Mouse (Mus musculus) cortical plate, adult 2 months (tissue): ENCODE measurements around the gene Chst2.

Source experiments
- CTCF ChIP-seq: fragments of 200-500 bp; IDR thresholded peaks from 2 replicates; pipeline ENCODE4 v1.5.1; 2011; ENCODE audit warnings: mild to moderate bottlenecking, control low read depth, low read length; ENCODE audit not compliant: insufficient read depth; ENCODE audit errors: extremely low read depth
- POLR2A ChIP-seq: fragments of 200-500 bp; IDR thresholded peaks from 2 replicates; pipeline ENCODE4 v1.6.1; 2011; ENCODE audit warnings: mild to moderate bottlenecking, low read length, control low read depth; ENCODE audit not compliant: insufficient read depth; ENCODE audit errors: extremely low read depth

DNA sequence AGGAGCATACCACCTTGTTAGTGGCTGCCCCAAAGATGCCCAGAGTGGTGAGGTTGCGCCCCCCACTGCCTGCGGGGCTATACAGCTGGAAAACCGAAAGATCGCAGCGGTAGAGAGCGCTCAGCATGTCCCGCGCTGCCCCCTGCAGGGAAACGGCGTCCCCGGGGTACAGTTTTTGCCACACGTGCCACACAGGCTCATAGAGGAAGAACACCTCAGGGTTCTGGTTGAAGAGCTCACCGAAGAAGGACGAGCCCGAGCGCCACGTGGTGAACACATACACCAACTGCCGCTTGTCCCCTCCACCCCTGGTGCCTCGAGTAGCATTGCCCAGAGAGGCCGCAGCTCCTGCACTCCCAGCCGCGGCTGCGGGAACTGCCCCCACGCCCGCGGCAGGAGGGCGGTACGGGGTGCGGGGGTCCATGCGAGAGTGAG is 994 bp downstream of the Chst2 start:
- TF ChIP-seq POLR2A (no peak), CTCF (peak; percentile 64)
